Mouse (Mus musculus) hindbrain, postnatal 0 days (tissue): ENCODE results near the gene Reln. TPM values are rescaled to one million over a fixed set of nuclear protein-coding genes. Genes with fewer than 3 reads are reported as not detected.

ENCODE experiments used
- ATAC-seq: fragments of 200-750 bp; cut with Nextera tagmentation; 2 replicates; pipeline ENCODE4 v1.8.0; 2017; ENCODE audit warnings: mild to moderate bottlenecking, moderate TSS enrichment, moderate library complexity
- DNase-seq: peaks from one replicate; pipeline ENCODE4 v3.0.0-alpha.2; 2015; ENCODE audit warnings: low spot score
- H3K27ac ChIP-seq: fragments of 300-500 bp; sonication (generic); 2 replicates; pipeline ENCODE4 v1.5.1; 2014; ENCODE audit warnings: mild to moderate bottlenecking
- H3K27me3 ChIP-seq: fragments of 300-500 bp; sonication (generic); 2 replicates; pipeline ENCODE4 v1.6.1; 2014; ENCODE audit warnings: low read length, mixed read lengths; ENCODE audit not compliant: insufficient read depth
- H3K36me3 ChIP-seq: fragments of 300-500 bp; sonication (generic); 2 replicates; pipeline ENCODE4 v1.6.1; 2014; ENCODE audit warnings: low read length, mixed read lengths; ENCODE audit not compliant: insufficient read depth
- H3K4me1 ChIP-seq: fragments of 300-500 bp; sonication (generic); 2 replicates; pipeline ENCODE4 v1.6.1; 2014; ENCODE audit warnings: antibody characterized with exemption, low read length, mixed read lengths; ENCODE audit not compliant: insufficient read depth
- H3K4me2 ChIP-seq: fragments of 300-500 bp; sonication (generic); 2 replicates; pipeline ENCODE4 v1.6.1; 2014; ENCODE audit warnings: low read depth, mild to moderate bottlenecking, low read length, moderate library complexity, mixed read lengths
- H3K4me3 ChIP-seq: fragments of 300-500 bp; sonication (generic); 2 replicates; pipeline ENCODE4 v1.5.1; 2014; ENCODE audit warnings: low read length
- H3K9ac ChIP-seq: fragments of 300-500 bp; sonication (generic); replicated peaks from 2 replicates; pipeline ENCODE4 v1.6.1; 2014; ENCODE audit warnings: mild to moderate bottlenecking, low read length, moderate library complexity, mixed read lengths
- H3K9me3 ChIP-seq: fragments of 300-500 bp; sonication (generic); 2 replicates; pipeline ENCODE4 v1.6.1; 2016; ENCODE audit warnings: low read length, mixed read lengths
- CTCF ChIP-seq: IDR thresholded peaks from 2 replicates; pipeline ENCODE4 v1.5.1; 2016; ENCODE audit warnings: antibody characterized with exemption, control low read depth, low read depth
- WGBS: fragments of 180-500 bp; shearing (Covaris S2); extraction: QIAGEN DNeasy Blood & Tissue Kit; methylation state at CpG from one replicate; pipeline ENCODE4 v1.1.7; 2014; 5-methylcytosine and 5-hydroxymethylcytosine counted together
- polyA plus RNA-seq: library from polyadenylated mRNA; unstranded; fragments of >200 nt; fragmentation: Nextera tagmentation; extraction: Ambion mirVana; gene quantifications from 2 replicates; pipeline ENCODE4 v1.2.1, GENCODE M21; 2015
- total RNA-seq: library from RNA; depleted of rRNA; stranded (reverse); fragments of >200 nt; gene quantifications from 2 replicates; pipeline ENCODE4 v1.2.3, GENCODE M21; 2014

Gene Reln
- total and polyA plus RNA-seq, 2 experiments from 2014 or later = 41.9 to 226 TPM

DNA sequence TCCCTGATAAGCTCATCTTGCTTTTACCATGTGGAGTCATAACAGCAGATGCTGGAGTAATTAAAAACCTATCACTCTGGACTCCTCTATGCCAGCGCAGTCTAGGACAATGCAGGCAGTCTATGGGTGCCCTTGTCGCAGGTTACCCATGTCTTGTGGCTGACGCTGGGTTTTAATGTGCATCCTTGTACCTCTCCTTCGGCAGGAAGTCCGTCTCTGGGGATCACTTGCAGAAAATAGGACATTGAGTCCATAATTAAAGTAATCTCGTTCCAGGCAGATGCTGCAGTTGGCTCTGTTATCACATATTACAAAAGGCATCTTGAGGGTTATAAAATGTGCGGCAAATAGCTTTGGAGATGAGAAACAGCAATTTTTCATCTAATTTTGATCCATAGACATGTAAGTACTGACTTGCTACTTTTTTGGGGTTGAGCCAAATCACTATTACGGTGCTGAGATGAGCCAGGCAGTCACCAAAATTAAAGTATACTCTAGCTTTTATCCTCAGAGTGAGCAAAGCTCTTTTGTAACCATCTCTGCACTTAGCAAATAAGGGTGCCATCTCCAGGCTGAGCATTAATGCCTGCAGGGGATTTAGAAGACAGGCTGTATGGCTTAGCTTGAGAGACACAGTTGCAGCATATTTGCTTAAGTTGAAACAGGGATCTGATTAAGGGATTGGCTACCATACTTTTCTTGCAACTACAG, 136.0 kb downstream of the Reln start:
- Histone ChIP-seq H3K4me1 (no peaks in the 10 kb centered on the region), H3K27ac (no peak overlapping the region), H3K27me3 (no peaks in the 10 kb centered on the region), H3K36me3 (no peaks in the 10 kb centered on the region), H3K4me2 (0 out of 2 replicates have a peak overlapping the region, but pooled peaks have one; percentile 2), H3K4me3 (no peak overlapping the region), H3K9me3 (no peaks in the 10 kb centered on the region), H3K9ac (no peak overlapping the region)
- DNase-seq (peak; percentile 42), ATAC-seq (peak; percentile 58)
- TF ChIP-seq CTCF = no peak
- WGBS = 39% methylated on average over 8 of the region's 8 CpGs

DNA sequence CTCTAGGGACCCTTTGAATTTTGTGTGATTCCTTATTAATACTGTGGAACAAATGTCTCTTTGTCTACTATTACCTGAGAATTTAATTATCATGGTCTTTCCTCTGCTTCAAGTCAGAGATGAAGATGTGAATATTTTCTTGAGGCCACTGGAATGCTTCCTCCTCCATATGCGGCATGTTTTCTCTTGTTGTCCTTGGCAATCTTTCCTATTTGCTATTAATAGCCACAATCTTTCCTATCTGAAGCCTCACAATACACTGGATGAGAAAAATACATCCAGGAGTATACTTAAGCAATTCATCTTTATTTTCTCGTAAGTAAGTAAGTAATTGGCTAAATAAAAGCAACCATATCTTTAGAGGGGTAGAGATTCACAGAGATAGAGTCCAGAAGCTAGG, 146.6 kb downstream of the Reln start:
- no peak overlapping the region for H3K9ac ChIP-seq
- TF ChIP-seq CTCF = no peak
- no peak overlapping the region for H3K4me3 ChIP-seq
- H3K27me3 ChIP-seq = no peaks in the 10 kb centered on the region
- 0 out of 2 replicates have a peak, but pooled peaks cover 3% of the 10 kb centered on the region for H3K4me1 ChIP-seq
- no peaks in the 10 kb centered on the region for H3K9me3 ChIP-seq
- 74% methylated on average over 2 of the region's 2 CpGs for WGBS
- no peak overlapping the region for H3K27ac ChIP-seq
- no peak overlapping the region for H3K4me2 ChIP-seq
- ATAC-seq (no peak), DNase-seq (no peak)
- no peaks in the 10 kb centered on the region for H3K36me3 ChIP-seq

DNA sequence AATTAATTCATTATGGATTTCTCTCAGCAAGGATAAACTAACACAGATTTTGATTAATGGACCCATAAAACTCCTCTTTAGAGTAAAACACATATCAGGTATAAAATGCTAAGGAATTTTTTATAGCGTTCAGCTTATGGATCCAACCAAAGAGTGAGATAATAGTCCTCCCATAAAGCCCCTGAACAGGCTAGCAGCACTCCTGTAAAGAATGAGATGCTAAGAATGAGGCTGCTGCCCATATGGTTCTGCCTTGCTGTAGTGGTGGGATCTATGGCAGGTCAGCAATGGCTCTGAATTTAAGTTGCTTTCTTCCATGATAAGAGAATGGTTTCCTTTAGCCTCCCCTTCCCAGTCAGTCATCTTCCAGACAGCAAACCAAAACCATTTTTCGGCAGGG, 147.6 kb downstream of the Reln start:
- Histone ChIP-seq H3K9me3 (no peaks in the 10 kb centered on the region), H3K36me3 (no peaks in the 10 kb centered on the region), H3K4me1 (0 out of 2 replicates have a peak, but pooled peaks cover 3% of the 10 kb centered on the region), H3K27me3 (no peaks in the 10 kb centered on the region), H3K4me3 (no peak overlapping the region), H3K9ac (no peak overlapping the region), H3K4me2 (no peak overlapping the region), H3K27ac (no peak overlapping the region)
- DNase-seq (no peak), ATAC-seq (no peak)
- WGBS = 85% methylated on average over 2 of the region's 2 CpGs
- no peak for TF ChIP-seq CTCF

DNA sequence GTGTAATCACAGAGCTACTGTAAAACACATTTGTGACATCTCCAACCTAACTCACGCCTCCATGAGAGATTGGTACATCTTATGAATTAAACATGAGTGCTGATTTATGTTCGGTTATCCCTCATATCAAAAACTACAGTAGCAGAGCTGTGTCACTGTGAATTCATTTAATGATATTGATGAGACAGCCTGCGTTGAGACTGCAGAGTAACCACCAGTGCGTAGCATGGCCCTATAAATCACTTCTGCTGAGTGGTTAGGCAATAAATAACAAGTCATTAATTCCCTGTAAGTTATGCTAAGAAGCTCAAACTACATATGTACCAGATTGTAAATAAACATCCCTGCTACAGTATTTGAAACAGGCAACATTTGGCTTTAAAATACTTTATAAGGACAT, 148.0 kb downstream of the Reln start:
- peak; percentile 18 for DNase-seq

DNA sequence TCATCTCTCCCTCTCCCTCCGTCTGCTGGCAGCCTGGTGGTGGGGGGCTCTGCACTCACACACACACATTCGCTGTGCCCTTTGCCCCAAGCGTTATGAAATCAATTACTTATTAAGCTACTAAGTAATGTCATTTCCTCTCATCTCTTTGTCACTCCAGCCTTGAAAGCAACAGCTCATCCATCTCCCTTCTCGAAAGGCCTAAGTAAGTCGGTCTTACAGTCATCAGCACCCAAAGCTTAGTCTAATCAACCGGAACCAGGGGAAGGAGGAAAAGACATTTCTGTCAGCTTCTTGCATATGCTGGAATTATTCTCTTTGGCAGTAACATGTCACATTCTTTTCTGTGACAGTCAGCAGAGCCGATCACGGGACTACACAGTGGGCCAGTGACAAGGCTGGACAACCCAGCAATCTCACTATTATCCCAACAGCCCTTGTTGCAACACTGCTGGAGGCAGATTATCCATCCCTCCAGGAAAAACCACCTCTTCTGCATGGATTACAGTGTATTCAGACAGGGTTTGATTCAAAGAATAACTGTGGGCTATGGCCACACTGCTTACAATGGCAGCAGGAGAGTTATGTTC, 149.1 kb downstream of the Reln start:
- ATAC-seq (peak; percentile 38; the same call in 1 of the 2 replicates), DNase-seq (no peak)
- Histone ChIP-seq H3K9ac (no peak overlapping the region), H3K4me1 (0 out of 2 replicates have a peak, but pooled peaks cover 3% of the 10 kb centered on the region), H3K4me2 (no peak overlapping the region), H3K4me3 (no peak overlapping the region), H3K9me3 (no peaks in the 10 kb centered on the region), H3K27me3 (no peaks in the 10 kb centered on the region), H3K27ac (no peak overlapping the region), H3K36me3 (no peaks in the 10 kb centered on the region)
- WGBS = 63% methylated on average over 8 of the region's 8 CpGs
- no peak for TF ChIP-seq CTCF

More for the DNA sequence above, 148.0 kb downstream of the Reln start:
- Histone ChIP-seq H3K9me3 (no peaks in the 10 kb centered on the region), H3K4me2 (no peak overlapping the region), H3K27me3 (no peaks in the 10 kb centered on the region), H3K27ac (no peak overlapping the region), H3K4me3 (no peak overlapping the region), H3K4me1 (0 out of 2 replicates have a peak, but pooled peaks cover 3% of the 10 kb centered on the region), H3K36me3 (no peaks in the 10 kb centered on the region), H3K9ac (no peak overlapping the region)
- no peak for ATAC-seq
- TF ChIP-seq CTCF = no peak
- WGBS = 37% methylated on average over 4 of the region's 4 CpGs

DNA sequence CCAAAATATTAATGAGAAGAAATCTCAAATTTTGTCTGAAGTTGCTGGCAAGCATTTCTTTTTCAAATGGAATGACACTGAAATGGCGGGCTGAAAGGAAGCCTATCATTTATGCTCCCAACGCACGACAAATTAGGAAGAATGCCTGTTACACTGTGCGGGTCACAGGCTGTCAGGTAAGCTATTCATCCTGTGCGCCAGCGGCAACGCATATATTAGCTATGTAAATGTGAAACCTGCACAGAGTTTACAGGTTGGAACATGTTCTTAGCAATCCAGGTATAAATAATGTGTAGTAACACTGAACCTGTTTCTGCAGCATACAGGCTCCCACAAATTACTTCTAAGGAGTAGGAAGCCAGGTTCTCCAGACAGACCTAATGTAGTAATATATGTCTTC, 152.7 kb downstream of the Reln start:
- Histone ChIP-seq H3K27me3 (no peaks in the 10 kb centered on the region), H3K4me3 (no peak overlapping the region), H3K36me3 (no peaks in the 10 kb centered on the region), H3K27ac (no peak overlapping the region), H3K9me3 (no peaks in the 10 kb centered on the region), H3K9ac (no peak overlapping the region), H3K4me1 (no peaks in the 10 kb centered on the region), H3K4me2 (no peak overlapping the region)
- TF ChIP-seq CTCF = no peak
- 56% methylated on average over 7 of the region's 7 CpGs for WGBS
- ATAC-seq (0 out of 2 replicates have a peak, but pooled peaks have one; percentile 36), DNase-seq (no peak)

DNA sequence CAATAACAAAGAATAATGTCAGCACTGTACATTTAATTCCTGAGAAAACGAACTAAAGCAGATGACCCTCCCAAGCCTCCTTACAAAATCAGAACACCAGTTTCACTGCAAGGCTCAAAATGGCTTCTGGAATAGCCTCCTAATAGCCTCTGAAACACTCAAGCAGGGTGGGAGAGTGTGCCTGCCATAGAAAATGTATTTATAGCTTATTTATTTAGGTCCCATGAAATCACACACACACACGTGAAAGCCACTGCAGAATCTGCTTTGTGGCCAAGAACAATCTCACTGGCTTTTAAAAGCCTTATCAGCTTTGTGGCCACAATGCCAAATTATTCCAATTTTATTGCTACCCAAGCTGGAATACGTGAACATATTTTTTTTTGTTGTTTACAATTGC, 154.2 kb downstream of the Reln start:
- H3K27me3 ChIP-seq = no peaks in the 10 kb centered on the region
- WGBS = 67% methylated on average over 3 of the region's 3 CpGs
- no peak overlapping the region for H3K4me3 ChIP-seq
- ATAC-seq (no peak), DNase-seq (no peak)
- no peak for TF ChIP-seq CTCF
- H3K27ac ChIP-seq = no peak overlapping the region
- no peaks in the 10 kb centered on the region for H3K9me3 ChIP-seq
- no peak overlapping the region for H3K9ac ChIP-seq
- no peak overlapping the region for H3K4me2 ChIP-seq
- H3K36me3 ChIP-seq = no peaks in the 10 kb centered on the region
- H3K4me1 ChIP-seq = no peaks in the 10 kb centered on the region
